8 mouse cellular contexts compared by ENCODE assay signal in the genomic region with DNA sequence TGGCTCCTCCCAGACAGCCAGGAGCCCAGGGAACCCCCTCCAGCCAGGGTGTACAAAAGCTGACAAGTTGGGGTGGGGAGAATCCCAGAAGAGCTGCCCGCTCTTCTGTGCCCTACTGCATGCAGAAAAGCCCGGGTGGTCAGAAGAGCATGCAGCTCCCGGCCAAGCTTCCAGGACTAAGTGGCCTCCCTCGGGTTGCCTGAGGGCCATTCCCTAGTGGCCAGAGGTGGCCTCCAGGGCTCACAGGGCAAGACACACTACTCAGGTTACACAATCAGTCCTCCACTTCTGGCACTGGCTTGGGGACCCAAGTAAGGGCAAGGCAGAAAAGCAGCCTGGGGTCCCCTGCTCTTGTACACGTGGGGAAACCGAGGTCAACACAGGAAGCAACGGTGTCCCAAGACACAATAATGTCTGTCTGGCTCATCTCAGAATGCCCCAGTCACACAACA. TPM values are rescaled to one million over a fixed set of nuclear protein-coding genes. Genes with fewer than 3 reads are reported as not detected.
DNase-seq lines count a peak whose midpoint lies in the region; ATAC-seq and TF ChIP-seq lines count a peak whose summit lies in the region.

No protein-coding gene starts in this region.

- H3K36me3 ChIP-seq in forebrain, embryonic 16.5 days (ENCODE audit: control insufficient read depth, insufficient read depth), result no peaks in the 10 kb centered on the region
- H3K36me3 ChIP-seq in liver, embryonic 14.5 days (replicated peaks; ENCODE audit: control insufficient read depth, insufficient read depth, low read depth), result no peaks in the 10 kb centered on the region; the same call in 1 of the 2 replicates
- no peaks in the 10 kb centered on the region for H3K36me3 ChIP-seq in stomach, embryonic 15.5 days

- 25% methylated on average over 7 of the region's 7 CpGs for WGBS in forebrain, embryonic 16.5 days
- 26% methylated on average over 7 of the region's 7 CpGs for WGBS in liver, embryonic 14.5 days (ENCODE audit: insufficient replicate concordance)
- 27% methylated on average over 7 of the region's 7 CpGs for WGBS in stomach, embryonic 15.5 days
- WGBS in lung, adult 2 months, result 45% methylated on average over 7 of the region's 7 CpGs

- H3K27ac ChIP-seq in forebrain, embryonic 16.5 days (ENCODE audit: low read length), result no peak overlapping the region
- H3K27ac ChIP-seq in liver, embryonic 14.5 days, result peak overlapping the region; percentile 23
- 0 out of 2 replicates have a peak overlapping the region, but pooled peaks have one; percentile 31 for H3K27ac ChIP-seq in stomach, embryonic 15.5 days

- TF ChIP-seq POLR2A in lung, adult 2 months (IDR thresholded peaks at IDR 0.05; ENCODE audit: borderline replicate concordance, extremely low read depth, low read depth, low read length), result no peak

- H3K9me3 ChIP-seq in forebrain, embryonic 16.5 days (ENCODE audit: control insufficient read depth, low read length), result no peaks in the 10 kb centered on the region
- H3K9me3 ChIP-seq in liver, embryonic 14.5 days (ENCODE audit: control insufficient read depth, low read length), result no peaks in the 10 kb centered on the region
- H3K9me3 ChIP-seq in stomach, embryonic 15.5 days, result no peaks in the 10 kb centered on the region

- H3K4me2 ChIP-seq in forebrain, embryonic 16.5 days (ENCODE audit: low read length), result peak overlapping the region; percentile 79
- peak overlapping the region; percentile 86 for H3K4me2 ChIP-seq in liver, embryonic 14.5 days (ENCODE audit: low read depth)
- peak overlapping the region; percentile 99 for H3K4me2 ChIP-seq in stomach, embryonic 15.5 days

- TF ChIP-seq CTCF in liver, embryonic 14.5 days (IDR thresholded peaks at IDR 0.05; ENCODE audit: low read depth), result peak; percentile 17
- no peak for TF ChIP-seq CTCF in lung, adult 2 months (IDR thresholded peaks at IDR 0.05; ENCODE audit: insufficient read depth, low read length)

- TF ChIP-seq EP300 in liver, embryonic 14.5 days (IDR thresholded peaks at IDR 0.05; ENCODE audit: low read depth), result no peak

- H3K9ac ChIP-seq in forebrain, embryonic 16.5 days (replicated peaks; ENCODE audit: low read depth, low read length), result peak overlapping the region; percentile 9
- H3K9ac ChIP-seq in liver, embryonic 14.5 days (replicated peaks), result peak overlapping the region; percentile 91
- H3K9ac ChIP-seq in stomach, embryonic 15.5 days, result no peak overlapping the region

- no peak for ATAC-seq in forebrain, embryonic 16.5 days
- no peak for ATAC-seq in liver, embryonic 14.5 days (ENCODE audit: insufficient read depth)
- no peak for ATAC-seq in stomach, embryonic 15.5 days (ENCODE audit: insufficient read depth, low FRiP score, low read depth)

- peak; percentile 60 for DNase-seq in embryo, embryonic 10 days (ENCODE audit: low spot score)
- DNase-seq in embryo, embryonic 9.5 days (ENCODE audit: extremely low spot score), result no peak
- DNase-seq in A20 (ENCODE audit: low read depth, low spot score), result peak; percentile 49
- no peak for DNase-seq in liver, embryonic 14.5 days (ENCODE audit: low read depth in 3 of 3, low spot score in 3 of 3)
- no peak for DNase-seq in lung, adult 2 months
- no peak for DNase-seq in thymus, postnatal 10 days (ENCODE audit: low spot score in 2 of 2)

- H3K4me3 ChIP-seq in forebrain, embryonic 16.5 days (replicated peaks; ENCODE audit: low read length), result peak overlapping the region; percentile 76
- H3K4me3 ChIP-seq in liver, embryonic 14.5 days (ENCODE audit: insufficient read depth in 1 of 2, low read depth in 2 of 2, low read length in 2 of 2), result peak overlapping the region; percentile 71 to 80
- H3K4me3 ChIP-seq in stomach, embryonic 15.5 days (replicated peaks), result 0 out of 2 replicates have a peak overlapping the region, but pooled peaks have one; percentile 76
- no peak overlapping the region for H3K4me3 ChIP-seq in lung, adult 2 months (replicated peaks; ENCODE audit: extremely low read depth, low read depth, low read length)

- H3K4me1 ChIP-seq in forebrain, embryonic 16.5 days (replicated peaks; ENCODE audit: control insufficient read depth, insufficient read depth, low read length), result peaks cover 38% of the 10 kb centered on the region
- H3K4me1 ChIP-seq in liver, embryonic 14.5 days (replicated peaks; ENCODE audit: control insufficient read depth in 2 of 2, insufficient read depth in 2 of 2, low read length in 1 of 2), result peaks cover 45 to 51% of the 10 kb centered on the region in 2 experiments
- H3K4me1 ChIP-seq in stomach, embryonic 15.5 days, result peaks cover 33% of the 10 kb centered on the region
- H3K4me1 ChIP-seq in lung, adult 2 months (ENCODE audit: control insufficient read depth, insufficient read depth, low read length), result peaks cover 10% of the 10 kb centered on the region

- no peaks in the 10 kb centered on the region for H3K27me3 ChIP-seq in forebrain, embryonic 16.5 days (replicated peaks; ENCODE audit: control insufficient read depth, insufficient read depth, low read length)
- H3K27me3 ChIP-seq in liver, embryonic 14.5 days (ENCODE audit: control insufficient read depth, insufficient read depth, low read length), result no peaks in the 10 kb centered on the region
- H3K27me3 ChIP-seq in stomach, embryonic 15.5 days (replicated peaks), result no peaks in the 10 kb centered on the region

RNA-seq across cellular contexts. Expression of gene Prex1, which starts 1.9 kb away (rescaled TPM):
- 38.5 and 40.5 TPM in 2 replicates for polyA plus RNA-seq in forebrain, embryonic 16.5 days (2015; fragmentation: Nextera tagmentation; extraction: Ambion mirVana)
- 10.0 and 11.2 TPM in 2 replicates for polyA plus RNA-seq in liver, embryonic 14.5 days (2012; rRNA removed)
- 9.2 and 11.1 TPM in 2 replicates for polyA plus RNA-seq in liver, embryonic 14.5 days (2014; fragmentation: Nextera tagmentation; extraction: Ambion mirVana)
- 11.6 and 12.4 TPM in 2 replicates for polyA plus RNA-seq in stomach, embryonic 15.5 days (2015; fragmentation: Nextera tagmentation; extraction: Ambion mirVana)
- 61.1 and 64.0 TPM in 2 replicates for polyA plus RNA-seq in lung, adult 2 months (2012; rRNA removed)

Comparison
In these comparisons a context has a peak if more than half of its experiments do, and no peak if none do; other contexts are left out.
1. DNase-seq: peak in embryo, embryonic 10 days (single experiment) and A20 (single experiment); none in embryo, embryonic 9.5 days (single experiment), liver, embryonic 14.5 days (0 of 3), lung, adult 2 months (single experiment) and thymus, postnatal 10 days (0 of 2).
2. Peak in every context shown above with its lines, with median percentiles within 50 percentile points of each other: H3K4me2 ChIP-seq.